ENCODE assay signal across 8 mouse cellular contexts in genomic region chr8:118283600-118284111, GRCm38 (mm10). TPM values are rescaled to one million over a fixed set of nuclear protein-coding genes. Genes with fewer than 3 reads are reported as not detected.
DNase-seq lines count a peak whose midpoint lies in the region; ATAC-seq lines count a peak whose summit lies in the region.

Cdh13 (plus strand) TSS chr8:118283733.

- H3K4me2 ChIP-seq in midbrain, embryonic 16.5 days (ENCODE audit: low read length), result peak within 1 kb of the TSS; percentile 73

- peak within 1 kb of the TSS; percentile 78 for H3K27ac ChIP-seq in midbrain, embryonic 16.5 days (ENCODE audit: low read length)

- no peaks in the 10 kb centered on the region for H3K9me3 ChIP-seq in midbrain, embryonic 16.5 days (replicated peaks; ENCODE audit: control insufficient read depth, low read length, poor library complexity, severe bottlenecking)

- under 1% methylated on average over 33 of the region's 33 CpGs for WGBS in midbrain, embryonic 16.5 days

- peak; percentile 91 for ATAC-seq in frontal cortex, adult (ENCODE audit: low TSS enrichment)
- ATAC-seq in midbrain, embryonic 16.5 days, result peak; percentile 72

- intact Hi-C loops in heart, postnatal 25 days (cut with DNase I), result loop anchor here (5.0 kb wide), 3 partner anchors 64 to 779 kb away; no protein-coding TSS in a partner anchor
- intact Hi-C loops in left cerebral cortex, postnatal 10 days (cut with DNase I), result loop anchor here (10.0 kb wide), 3 partner anchors 221 to 431 kb away; no protein-coding TSS in a partner anchor

- peak within 1 kb of the TSS; percentile 61 for H3K4me3 ChIP-seq in midbrain, embryonic 16.5 days (ENCODE audit: low read depth, low read length)

- DNase-seq in adrenal gland, adult (ENCODE audit: inconsistent age in 2 of 2, low spot score in 1 of 2), result peak; percentile 22 to 74
- no peak for DNase-seq in adrenal gland, adult 8-10 months
- peak; percentile 27 for DNase-seq in cerebellum, adult 8-10 months
- DNase-seq in heart, postnatal 25 days (ENCODE audit: low spot score), result peak; percentile 33
- peak; percentile 72 to 78 for DNase-seq in left cerebral cortex, postnatal 10 days (ENCODE audit: extremely low spot score in 1 of 2, low spot score in 2 of 2)
- DNase-seq in spleen, adult 12 weeks (ENCODE audit: low spot score), result no peak

- peaks cover 16% of the 10 kb centered on the region for H3K4me1 ChIP-seq in midbrain, embryonic 16.5 days (ENCODE audit: control insufficient read depth, insufficient read depth, low read length)

- no peaks in the 10 kb centered on the region for H3K27me3 ChIP-seq in midbrain, embryonic 16.5 days (ENCODE audit: control insufficient read depth, insufficient read depth, low read depth, low read length)

- peak within 1 kb of the TSS; percentile 78 for H3K9ac ChIP-seq in midbrain, embryonic 16.5 days (ENCODE audit: low read depth, low read length)

- H3K36me3 ChIP-seq in midbrain, embryonic 16.5 days (ENCODE audit: control insufficient read depth, insufficient read depth, low read length), result no peaks in the 10 kb centered on the region

RNA-seq across cellular contexts. Expression of gene Cdh13, which starts in this region (rescaled TPM):
- total RNA-seq in adrenal gland, adult 8-10 months (2022), result 10 to 100 TPM in 1 of 4 experiments, 1 to 10 TPM in 3; 6.9 to 11.9 (median 7.5) TPM
- 100 to 1,000 TPM; 147 to 186 TPM for total RNA-seq in heart, postnatal 25 days (2021)
- 100 to 1,000 TPM; 190 to 200 TPM for total RNA-seq in left cerebral cortex, postnatal 10 days (2021)
- polyA plus RNA-seq in midbrain, embryonic 16.5 days (2015; fragmentation: Nextera tagmentation; extraction: Ambion mirVana), result 98.0 and 159 TPM in 2 replicates

Comparison
In these comparisons a context has a peak if more than half of its experiments do, and no peak if none do; other contexts are left out.
1. RNA of gene Cdh13 (total RNA-seq): 190 to 200 TPM in left cerebral cortex, postnatal 10 days and 147 to 186 TPM in heart, postnatal 25 days; 6.9 to 11.9 TPM in adrenal gland, adult 8-10 months; every median in the first group is over 10 times any median in the second.
2. DNase-seq: peak in adrenal gland, adult (2 of 2), cerebellum, adult 8-10 months (single experiment), heart, postnatal 25 days (single experiment) and left cerebral cortex, postnatal 10 days (2 of 2); none in adrenal gland, adult 8-10 months (single experiment) and spleen, adult 12 weeks (single experiment).